Mouse (Mus musculus): ENCODE results near the gene Cnot6. TPM values are rescaled to one million over a fixed set of nuclear protein-coding genes. Genes with fewer than 3 reads are reported as not detected.
A peak's percentile ranks its signal among the peaks of the same experiment; 100 is the strongest.

The Cnot6 gene
- polyA plus RNA-seq, 1 experiment from 2014 or later = 18.7 TPM

DNA sequence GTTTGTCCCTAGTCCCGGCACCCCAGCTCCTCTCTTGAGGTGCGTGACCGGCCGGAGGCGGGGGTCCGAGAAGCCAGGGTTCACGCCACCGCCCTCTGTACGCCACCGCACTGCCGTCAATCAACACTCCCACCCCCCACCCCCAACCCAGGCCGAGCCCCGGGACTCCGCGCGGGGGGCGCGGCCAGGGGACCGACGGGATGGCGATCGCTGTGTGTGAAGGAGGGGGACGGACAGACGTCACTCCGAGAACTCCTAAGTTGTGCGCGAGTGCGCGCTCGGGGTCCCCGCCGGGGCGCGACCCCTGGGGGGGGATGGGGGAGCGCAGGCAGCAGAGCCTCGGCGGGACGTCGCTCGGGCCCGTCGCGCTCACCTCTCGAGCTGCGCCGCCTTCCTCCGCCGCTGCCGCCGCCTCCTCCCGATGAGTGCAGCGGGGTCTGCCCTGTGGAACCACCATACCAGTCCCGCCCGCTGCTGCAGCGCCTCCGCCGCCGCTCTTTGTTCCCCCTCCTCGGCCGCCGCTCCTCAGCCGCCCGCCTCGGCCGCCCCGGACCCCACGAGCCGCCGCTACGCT, 455 bp downstream of the Cnot6 start:
- Histone ChIP-seq H3K4me2 (peak overlapping the region; percentile 73), H3K4me1 (replicated peaks) (peaks cover 50% of the 10 kb centered on the region), H3K9ac (peak overlapping the region; percentile 99), H3K9me3 (replicated peaks) (no peaks in the 10 kb centered on the region), H3K27me3 (no peaks in the 10 kb centered on the region), H3K36me3 (replicated peaks) (0 out of 2 replicates have a peak, but pooled peaks cover 8% of the 10 kb centered on the region), H3K4me3 (replicated peaks) (peak overlapping the region; percentile 100), H3K27ac (replicated peaks) (peak overlapping the region; percentile 96)
- WGBS (ENCODE audit: insufficient replicate concordance) = under 1% methylated on average over 67 of the region's 70 CpGs
- ATAC-seq (ENCODE audit: insufficient read depth) = peak; percentile 42

DNA sequence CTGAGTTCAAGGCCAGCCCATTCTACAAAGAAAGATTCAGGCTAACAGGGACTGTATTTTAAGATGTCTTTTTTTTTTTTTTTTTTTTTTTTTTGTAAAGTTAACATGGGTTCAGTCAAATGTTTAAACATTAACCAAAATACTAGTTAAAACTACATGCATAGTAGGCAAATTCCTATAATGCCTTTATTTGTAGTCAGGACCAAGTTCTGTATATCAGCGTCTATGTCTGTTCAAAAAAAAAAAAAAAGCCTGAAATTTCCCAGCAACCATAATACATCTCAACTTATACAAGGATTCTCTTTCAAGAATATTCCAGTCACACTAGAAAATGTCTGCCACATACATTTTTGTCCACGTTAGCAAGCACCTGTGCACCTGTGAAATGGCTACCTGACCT, 1.9 kb downstream of the Cnot6 start:
- WGBS (ENCODE audit: insufficient replicate concordance) = 60% methylated on average over 2 of the region's 2 CpGs
- peak overlapping the region; percentile 99; the same call in 1 of the 2 replicates for H3K9ac ChIP-seq
- H3K27me3 ChIP-seq = no peaks in the 10 kb centered on the region
- peaks cover 50% of the 10 kb centered on the region for H3K4me1 ChIP-seq (replicated peaks)
- peaks cover 20% of the 10 kb centered on the region for H3K36me3 ChIP-seq (replicated peaks)
- no peaks in the 10 kb centered on the region for H3K9me3 ChIP-seq (replicated peaks)
- no peak for ATAC-seq (ENCODE audit: insufficient read depth)
- H3K4me2 ChIP-seq = peak overlapping the region; percentile 73
- peak overlapping the region; percentile 100 for H3K4me3 ChIP-seq (replicated peaks)
- H3K27ac ChIP-seq (replicated peaks) = 0 out of 2 replicates have a peak overlapping the region, but pooled peaks have one; percentile 7

GRCm38 (mm10) chr11:49707834-49708233, 4.7 kb downstream of the Cnot6 start:
- Histone ChIP-seq H3K9me3 (replicated peaks) (no peaks in the 10 kb centered on the region), H3K36me3 (replicated peaks) (peaks cover 37% of the 10 kb centered on the region), H3K9ac (no peak overlapping the region), H3K4me2 (no peak overlapping the region), H3K27ac (replicated peaks) (no peak overlapping the region), H3K4me1 (replicated peaks) (peaks cover 43% of the 10 kb centered on the region), H3K27me3 (no peaks in the 10 kb centered on the region), H3K4me3 (replicated peaks) (no peak overlapping the region)
- 39% methylated on average over 2 of the region's 2 CpGs for WGBS (ENCODE audit: insufficient replicate concordance)
- no peak for ATAC-seq (ENCODE audit: insufficient read depth)

DNA sequence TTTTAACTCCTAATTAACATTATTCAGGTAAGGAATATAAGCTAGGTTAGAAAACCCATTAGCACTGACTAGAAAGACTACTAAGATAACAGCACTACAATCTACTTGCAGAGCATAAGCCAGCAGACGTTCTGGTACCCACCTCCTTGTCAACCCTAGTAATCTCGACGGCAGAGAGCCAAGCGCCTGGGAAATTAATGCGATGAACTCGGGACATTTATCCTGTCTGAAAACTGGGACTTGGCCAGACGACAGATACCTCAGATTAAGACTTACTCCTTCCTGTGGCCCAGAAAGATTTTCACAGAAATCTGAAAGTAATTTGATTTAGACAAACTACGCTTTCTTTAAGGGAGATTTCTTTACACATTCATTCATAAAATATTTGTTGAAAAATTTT, 7.7 kb downstream of the Cnot6 start:
- Histone ChIP-seq H3K9ac (no peak overlapping the region), H3K27me3 (no peaks in the 10 kb centered on the region), H3K27ac (replicated peaks) (no peak overlapping the region), H3K4me3 (replicated peaks) (no peak overlapping the region), H3K9me3 (replicated peaks) (no peaks in the 10 kb centered on the region), H3K36me3 (replicated peaks) (peaks cover 63% of the 10 kb centered on the region), H3K4me2 (no peak overlapping the region), H3K4me1 (replicated peaks) (peaks cover 27% of the 10 kb centered on the region)
- no peak for ATAC-seq (ENCODE audit: insufficient read depth)
- WGBS (ENCODE audit: insufficient replicate concordance) = 69% methylated on average over 8 of the region's 8 CpGs

DNA sequence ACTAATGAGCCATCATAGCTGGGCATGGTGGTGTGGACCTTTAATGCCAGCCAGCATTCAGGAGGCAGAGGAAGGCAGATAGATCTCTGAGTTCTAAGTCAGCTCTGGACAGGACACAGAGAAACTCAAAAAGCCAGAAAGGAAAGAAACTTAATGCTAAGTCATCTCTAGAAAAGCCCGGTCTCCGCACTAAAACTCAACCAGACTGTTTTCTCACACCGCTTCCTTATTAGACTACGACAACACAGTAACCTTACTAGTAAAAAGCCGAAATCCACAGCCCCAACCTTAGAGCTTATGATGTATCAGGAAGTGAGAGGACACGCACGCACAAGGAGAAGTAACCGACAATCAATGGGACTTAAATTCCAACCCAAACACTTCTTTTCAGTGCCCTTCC, 10.5 kb downstream of the Cnot6 start:
- Histone ChIP-seq H3K27me3 (no peaks in the 10 kb centered on the region), H3K4me1 (replicated peaks) (peaks cover 7% of the 10 kb centered on the region; the same call in 1 of the 2 replicates), H3K9ac (no peak overlapping the region), H3K4me3 (replicated peaks) (no peak overlapping the region), H3K9me3 (replicated peaks) (no peaks in the 10 kb centered on the region), H3K27ac (replicated peaks) (no peak overlapping the region), H3K36me3 (replicated peaks) (peaks cover 78% of the 10 kb centered on the region), H3K4me2 (no peak overlapping the region)
- no peak for ATAC-seq (ENCODE audit: insufficient read depth)
- WGBS (ENCODE audit: insufficient replicate concordance) = 92% methylated on average over 8 of the region's 8 CpGs

- Histone ChIP-seq H3K9ac (no peak overlapping the region), H3K9me3 (replicated peaks) (no peaks in the 10 kb centered on the region), H3K27ac (replicated peaks) (no peak overlapping the region), H3K4me3 (replicated peaks) (no peak overlapping the region), H3K4me1 (replicated peaks) (peaks cover 3% of the 10 kb centered on the region; the same call in 1 of the 2 replicates), H3K36me3 (replicated peaks) (peaks cover 70% of the 10 kb centered on the region), H3K4me2 (no peak overlapping the region), H3K27me3 (no peaks in the 10 kb centered on the region)
- WGBS (ENCODE audit: insufficient replicate concordance) = 88% methylated on average over 1 of the region's 1 CpGs
- no peak for ATAC-seq (ENCODE audit: insufficient read depth)
Measured at GRCm38 (mm10) chr11:49699079-49699478, 13.4 kb downstream of the Cnot6 start.

DNA sequence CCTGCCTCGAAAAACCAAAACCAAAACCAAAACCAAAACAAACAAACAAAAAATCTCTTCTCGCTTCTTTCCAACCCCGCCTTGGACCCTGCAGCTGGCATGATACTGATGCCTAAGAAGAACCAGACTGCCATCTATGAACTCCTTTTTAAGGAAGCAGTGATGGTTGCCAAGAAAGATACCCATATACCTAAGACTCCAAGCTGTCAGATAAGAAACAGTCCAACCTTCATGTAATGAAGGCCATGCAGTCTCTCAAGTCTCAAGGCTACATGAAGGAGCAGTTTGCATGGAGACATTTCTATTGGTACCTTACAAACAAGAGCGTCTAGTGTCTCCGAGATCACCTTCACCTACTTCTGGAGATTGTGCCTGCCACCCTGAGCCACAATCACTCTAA, 14.7 kb downstream of the Cnot6 start:
- WGBS (ENCODE audit: insufficient replicate concordance) = 84% methylated on average over 5 of the region's 5 CpGs
- Histone ChIP-seq H3K9me3 (replicated peaks) (no peaks in the 10 kb centered on the region), H3K4me1 (replicated peaks) (peaks cover 3% of the 10 kb centered on the region; the same call in 1 of the 2 replicates), H3K27ac (replicated peaks) (no peak overlapping the region), H3K9ac (no peak overlapping the region), H3K36me3 (replicated peaks) (peaks cover 73% of the 10 kb centered on the region), H3K27me3 (no peaks in the 10 kb centered on the region), H3K4me2 (no peak overlapping the region), H3K4me3 (replicated peaks) (no peak overlapping the region)
- no peak for ATAC-seq (ENCODE audit: insufficient read depth)

DNA sequence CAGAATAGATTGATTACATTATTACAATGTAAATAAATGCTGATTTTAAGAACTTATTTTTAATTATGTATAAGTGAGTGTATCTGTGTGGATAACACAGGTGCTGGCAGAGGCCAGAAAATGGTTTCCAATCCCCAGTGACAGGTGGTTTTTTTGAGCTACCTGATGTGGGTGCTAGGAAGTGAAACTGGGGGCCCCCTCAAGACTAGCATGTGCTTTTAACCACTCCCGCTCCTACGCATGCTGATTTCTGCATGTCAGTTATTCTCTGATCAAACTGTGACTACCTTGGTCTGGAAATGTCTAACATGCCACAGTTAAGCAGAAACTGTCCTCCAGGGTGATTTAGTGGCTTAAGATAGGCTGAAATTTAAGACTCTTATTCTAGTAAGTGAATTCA, 16.1 kb downstream of the Cnot6 start:
- ATAC-seq (ENCODE audit: insufficient read depth) = no peak
- H3K9ac ChIP-seq = no peak overlapping the region
- no peak overlapping the region for H3K4me3 ChIP-seq (replicated peaks)
- peaks cover 3% of the 10 kb centered on the region; the same call in 1 of the 2 replicates for H3K4me1 ChIP-seq (replicated peaks)
- H3K4me2 ChIP-seq = no peak overlapping the region
- no peak overlapping the region for H3K27ac ChIP-seq (replicated peaks)
- 86% methylated on average over 2 of the region's 2 CpGs for whole genome bisulfite sequencing (ENCODE audit: insufficient replicate concordance)
- H3K36me3 ChIP-seq (replicated peaks) = peaks cover 69% of the 10 kb centered on the region
- no peaks in the 10 kb centered on the region for H3K9me3 ChIP-seq (replicated peaks)
- no peaks in the 10 kb centered on the region for H3K27me3 ChIP-seq

- H3K36me3 ChIP-seq (replicated peaks) = peaks cover 68% of the 10 kb centered on the region
- H3K9me3 ChIP-seq (replicated peaks) = no peaks in the 10 kb centered on the region
- ATAC-seq (ENCODE audit: insufficient read depth) = no peak
- H3K4me3 ChIP-seq (replicated peaks) = no peak overlapping the region
- WGBS (ENCODE audit: insufficient replicate concordance) = 87% methylated on average over 2 of the region's 2 CpGs
- peaks cover 4% of the 10 kb centered on the region; the same call in 1 of the 2 replicates for H3K4me1 ChIP-seq (replicated peaks)
- H3K9ac ChIP-seq = no peak overlapping the region
- no peak overlapping the region for H3K27ac ChIP-seq (replicated peaks)
- H3K27me3 ChIP-seq = no peaks in the 10 kb centered on the region
- H3K4me2 ChIP-seq = no peak overlapping the region
Measured at GRCm38 (mm10) chr11:49695695-49696094, 16.8 kb downstream of the Cnot6 start.

- no peak overlapping the region for H3K9ac ChIP-seq
- WGBS (ENCODE audit: insufficient replicate concordance) = 91% methylated on average over 3 of the region's 3 CpGs
- H3K27ac ChIP-seq (replicated peaks) = no peak overlapping the region
- no peak overlapping the region for H3K4me2 ChIP-seq
- no peak overlapping the region for H3K4me3 ChIP-seq (replicated peaks)
- H3K27me3 ChIP-seq = no peaks in the 10 kb centered on the region
- H3K36me3 ChIP-seq (replicated peaks) = peaks cover 70% of the 10 kb centered on the region
- H3K9me3 ChIP-seq (replicated peaks) = no peaks in the 10 kb centered on the region
- ATAC-seq (ENCODE audit: insufficient read depth) = no peak
- H3K4me1 ChIP-seq (replicated peaks) = peaks cover 7% of the 10 kb centered on the region; the same call in 1 of the 2 replicates
Measured at GRCm38 (mm10) chr11:49695013-49695412, 17.5 kb downstream of the Cnot6 start.

GRCm38 (mm10) chr11:49684237-49684973, 28.1 kb downstream of the Cnot6 start:
- Histone ChIP-seq H3K4me1 (replicated peaks) (no peaks in the 10 kb centered on the region), H3K4me2 (no peak overlapping the region), H3K9me3 (replicated peaks) (no peaks in the 10 kb centered on the region), H3K27ac (replicated peaks) (no peak overlapping the region), H3K27me3 (no peaks in the 10 kb centered on the region), H3K36me3 (replicated peaks) (peaks cover 90% of the 10 kb centered on the region), H3K4me3 (replicated peaks) (no peak overlapping the region), H3K9ac (no peak overlapping the region)
- ATAC-seq (ENCODE audit: insufficient read depth) = no peak
- 92% methylated on average over 12 of the region's 12 CpGs for WGBS (ENCODE audit: insufficient replicate concordance)

Data from liver, embryonic 15.5 days (tissue).